Mouse (Mus musculus) heart, postnatal 0 days (tissue): ENCODE results near the gene Mettl26.

Source experiments
- CTCF ChIP-seq: IDR thresholded peaks from 2 replicates; pipeline ENCODE4 v1.5.1; 2016; ENCODE audit warnings: antibody characterized with exemption, control low read depth, low read depth
- EP300 ChIP-seq: IDR thresholded peaks from 2 replicates; pipeline ENCODE4 v1.6.1; 2016; ENCODE audit warnings: antibody characterized with exemption, low read depth

DNA sequence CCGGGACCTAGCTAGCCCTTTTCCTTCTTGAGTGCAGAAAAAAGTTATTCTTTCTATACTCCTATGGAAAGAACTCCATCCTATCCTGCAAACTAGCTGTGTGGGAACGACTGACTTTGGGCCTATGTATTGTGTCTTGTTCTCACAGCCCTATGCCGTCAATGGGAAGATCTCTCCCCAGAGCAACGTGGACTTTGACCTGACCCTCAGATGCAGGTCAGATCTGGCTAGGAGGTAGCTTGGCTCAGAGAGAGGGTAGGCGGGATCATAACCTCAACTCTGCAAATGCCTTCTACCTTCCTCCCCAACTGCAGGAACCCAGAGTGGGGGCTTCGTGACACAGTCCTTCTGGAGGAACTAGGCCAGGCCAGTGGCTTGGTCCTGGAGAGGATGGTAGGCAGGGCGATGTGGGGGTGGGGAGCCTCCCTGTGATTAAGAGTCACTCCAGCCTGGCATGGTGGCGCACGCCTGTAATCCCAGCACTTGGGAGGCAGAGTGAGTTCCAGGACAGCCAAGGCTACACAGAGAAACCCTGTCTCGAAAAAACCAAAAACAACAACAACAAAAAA is 1.6 kb downstream of the Mettl26 start:
- no peak for TF ChIP-seq EP300
- TF ChIP-seq CTCF = no peak
